Mouse (Mus musculus) liver, embryonic 16.5 days (tissue): Measurements from ENCODE around the gene Snx29. TPM values are rescaled to one million over a fixed set of nuclear protein-coding genes. Genes with fewer than 3 reads are reported as not detected.
A peak's percentile ranks its signal among the peaks of the same experiment; 100 is the strongest.

ENCODE experiments used
- ATAC-seq: fragments of 200-750 bp; cut with Nextera tagmentation; 2 replicates; pipeline ENCODE4 v1.8.0; 2017; ENCODE audit warnings: low read depth, mild to moderate bottlenecking, moderate number of reproducible peaks, moderate library complexity
- H3K27ac ChIP-seq: fragments of 300-500 bp; sonication (generic); 2 replicates; pipeline ENCODE4 v1.5.1; 2014; ENCODE audit warnings: mild to moderate bottlenecking, low read length
- H3K27me3 ChIP-seq: fragments of 300-500 bp; sonication (generic); 2 replicates; pipeline ENCODE4 v1.6.1; 2014; ENCODE audit warnings: low read depth, low read length, mixed read lengths; ENCODE audit not compliant: control insufficient read depth, insufficient read depth
- H3K36me3 ChIP-seq: fragments of 300-500 bp; sonication (generic); 2 replicates; pipeline ENCODE4 v1.6.1; 2014; ENCODE audit warnings: mild to moderate bottlenecking; ENCODE audit not compliant: control insufficient read depth, insufficient read depth
- H3K4me1 ChIP-seq: fragments of 300-500 bp; sonication (generic); 2 replicates; pipeline ENCODE4 v1.6.1; 2014; ENCODE audit warnings: low read depth, low read length, mixed read lengths; ENCODE audit not compliant: control insufficient read depth
- H3K4me2 ChIP-seq: fragments of 300-500 bp; sonication (generic); 2 replicates; pipeline ENCODE4 v1.6.1; 2014; ENCODE audit warnings: low read depth, low read length, mixed read lengths
- H3K4me3 ChIP-seq: fragments of 300-500 bp; sonication (generic); 2 replicates; pipeline ENCODE4 v1.5.1; 2014; ENCODE audit warnings: low read depth, mild to moderate bottlenecking, low read length
- H3K9ac ChIP-seq: fragments of 300-500 bp; sonication (generic); 2 replicates; pipeline ENCODE4 v1.6.1; 2014; ENCODE audit warnings: low read depth, low read length
- H3K9me3 ChIP-seq: fragments of 300-500 bp; sonication (generic); replicated peaks from 2 replicates; pipeline ENCODE4 v1.6.1; 2016; ENCODE audit warnings: low read length; ENCODE audit not compliant: control insufficient read depth
- WGBS: fragments of 180-500 bp; shearing (Covaris S2); extraction: QIAGEN DNeasy Blood & Tissue Kit; methylation state at CpG from one replicate; pipeline ENCODE4 v1.1.7; 2014; ENCODE audit not compliant: insufficient replicate concordance; 5-methylcytosine and 5-hydroxymethylcytosine counted together
- polyA plus RNA-seq: library from polyadenylated mRNA; unstranded; fragments of >200 nt; fragmentation: Nextera tagmentation; extraction: Ambion mirVana; gene quantifications from 2 replicates; pipeline ENCODE4 v1.2.1, GENCODE M21; 2015

The Snx29 gene
- polyA plus RNA-seq, 1 experiment from 2014 or later, result 4.6 TPM

- H3K4me3 ChIP-seq, result no peak overlapping the region
- no peak overlapping the region for H3K9ac ChIP-seq
- no peaks in the 10 kb centered on the region for H3K27me3 ChIP-seq
- no peak for ATAC-seq
- H3K4me1 ChIP-seq, result no peaks in the 10 kb centered on the region
- no peak overlapping the region for H3K27ac ChIP-seq
- no peak overlapping the region for H3K4me2 ChIP-seq
- no peaks in the 10 kb centered on the region for H3K9me3 ChIP-seq
- H3K36me3 ChIP-seq, result no peaks in the 10 kb centered on the region
Observed at GRCm38 (mm10) chr16:11303741-11304140, 19.0 kb upstream of the Snx29 start.

DNA sequence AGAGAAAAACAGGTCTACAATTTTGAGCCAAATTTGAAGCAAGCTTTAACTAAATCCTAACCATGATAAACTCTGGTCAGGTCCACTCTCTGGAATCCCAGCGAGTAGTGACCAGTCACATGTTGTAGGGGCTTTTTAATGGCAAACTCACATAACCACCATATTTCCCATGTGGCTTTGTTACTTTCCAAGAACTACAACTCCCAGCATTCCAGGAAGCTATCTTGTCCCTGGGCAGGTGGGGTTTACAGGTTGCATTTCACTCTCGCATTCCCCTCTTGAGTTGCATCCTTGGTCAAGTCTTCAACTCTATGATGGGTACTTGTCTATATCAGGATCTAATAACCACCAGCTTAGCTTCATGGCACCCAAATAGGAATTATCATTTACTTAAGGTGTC is 17.2 kb upstream of the Snx29 start:
- no peaks in the 10 kb centered on the region for H3K9me3 ChIP-seq
- H3K4me3 ChIP-seq, result no peak overlapping the region
- no peak overlapping the region for H3K9ac ChIP-seq
- no peaks in the 10 kb centered on the region for H3K36me3 ChIP-seq
- H3K27me3 ChIP-seq, result no peaks in the 10 kb centered on the region
- H3K27ac ChIP-seq, result no peak overlapping the region
- ATAC-seq, result no peak
- H3K4me1 ChIP-seq, result no peaks in the 10 kb centered on the region
- no peak overlapping the region for H3K4me2 ChIP-seq
- 70% methylated on average over 2 of the region's 2 CpGs for WGBS

GRCm38 (mm10) chr16:11313512-11313911 is 9.2 kb upstream of the Snx29 start, which contains the start of gene Tnfrsf17:
TSS of gene Tnfrsf17 (plus strand) at chr16:11313812.
- Histone ChIP-seq H3K27me3 (no peaks in the 10 kb centered on the region), H3K9ac (no peak within 1 kb of the TSS), H3K9me3 (no peaks in the 10 kb centered on the region), H3K4me1 (no peaks in the 10 kb centered on the region), H3K27ac (no peak within 1 kb of the TSS), H3K4me2 (no peak within 1 kb of the TSS), H3K4me3 (no peak within 1 kb of the TSS), H3K36me3 (no peaks in the 10 kb centered on the region)
- ATAC-seq, result no peak
- 59% methylated on average over 7 of the region's 7 CpGs for WGBS

DNA sequence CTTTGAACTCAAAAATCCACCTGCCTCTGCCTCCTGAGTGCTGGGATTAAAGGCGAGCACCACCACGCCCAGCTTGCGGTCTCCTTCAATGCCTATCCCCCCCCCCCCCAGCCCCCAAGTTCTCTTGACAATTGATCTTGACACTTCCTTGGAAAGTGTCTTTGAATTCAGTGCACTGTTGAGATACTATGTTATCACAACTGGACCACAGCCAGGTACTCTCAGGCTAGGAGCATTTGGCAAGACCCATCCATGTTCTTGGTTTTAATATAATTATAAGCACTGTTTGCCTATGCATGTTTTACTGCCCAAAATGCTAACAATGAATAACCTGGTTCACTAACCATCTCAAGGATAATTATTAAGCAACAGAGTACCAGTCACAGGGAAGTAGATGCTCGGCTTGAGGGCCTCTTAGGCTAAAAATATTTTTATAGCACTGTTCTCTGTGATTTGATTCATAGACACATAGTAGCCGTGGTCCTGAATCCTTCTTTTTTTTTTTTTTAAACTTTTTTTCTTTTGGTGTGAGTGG is 6.9 kb upstream of the Snx29 start:
- no peaks in the 10 kb centered on the region for H3K9me3 ChIP-seq
- H3K27me3 ChIP-seq, result no peaks in the 10 kb centered on the region
- no peak overlapping the region for H3K27ac ChIP-seq
- no peaks in the 10 kb centered on the region for H3K36me3 ChIP-seq
- H3K4me1 ChIP-seq, result no peaks in the 10 kb centered on the region
- no peak overlapping the region for H3K4me3 ChIP-seq
- ATAC-seq, result no peak
- WGBS, result 63% methylated on average over 5 of the region's 5 CpGs
- no peak overlapping the region for H3K9ac ChIP-seq
- H3K4me2 ChIP-seq, result no peak overlapping the region

- H3K4me2 ChIP-seq, result no peak overlapping the region
- no peaks in the 10 kb centered on the region for H3K36me3 ChIP-seq
- H3K4me3 ChIP-seq, result no peak overlapping the region
- no peak for ATAC-seq
- no peak overlapping the region for H3K27ac ChIP-seq
- WGBS, result 70% methylated on average over 5 of the region's 5 CpGs
- no peaks in the 10 kb centered on the region for H3K4me1 ChIP-seq
- no peaks in the 10 kb centered on the region for H3K9me3 ChIP-seq
- no peak overlapping the region for H3K9ac ChIP-seq
- H3K27me3 ChIP-seq, result no peaks in the 10 kb centered on the region
Observed at GRCm38 (mm10) chr16:11316748-11317147, 6.0 kb upstream of the Snx29 start.

GRCm38 (mm10) chr16:11317324-11317723 is 5.4 kb upstream of the Snx29 start:
- ATAC-seq, result no peak
- 20% methylated on average over 6 of the region's 6 CpGs for WGBS
- no peaks in the 10 kb centered on the region; the same call in 1 of the 2 replicates for H3K4me1 ChIP-seq
- no peaks in the 10 kb centered on the region for H3K36me3 ChIP-seq
- H3K9me3 ChIP-seq, result no peaks in the 10 kb centered on the region
- H3K9ac ChIP-seq, result no peak overlapping the region
- no peak overlapping the region for H3K4me2 ChIP-seq
- H3K27ac ChIP-seq, result no peak overlapping the region
- no peak overlapping the region for H3K4me3 ChIP-seq
- H3K27me3 ChIP-seq, result no peaks in the 10 kb centered on the region

DNA sequence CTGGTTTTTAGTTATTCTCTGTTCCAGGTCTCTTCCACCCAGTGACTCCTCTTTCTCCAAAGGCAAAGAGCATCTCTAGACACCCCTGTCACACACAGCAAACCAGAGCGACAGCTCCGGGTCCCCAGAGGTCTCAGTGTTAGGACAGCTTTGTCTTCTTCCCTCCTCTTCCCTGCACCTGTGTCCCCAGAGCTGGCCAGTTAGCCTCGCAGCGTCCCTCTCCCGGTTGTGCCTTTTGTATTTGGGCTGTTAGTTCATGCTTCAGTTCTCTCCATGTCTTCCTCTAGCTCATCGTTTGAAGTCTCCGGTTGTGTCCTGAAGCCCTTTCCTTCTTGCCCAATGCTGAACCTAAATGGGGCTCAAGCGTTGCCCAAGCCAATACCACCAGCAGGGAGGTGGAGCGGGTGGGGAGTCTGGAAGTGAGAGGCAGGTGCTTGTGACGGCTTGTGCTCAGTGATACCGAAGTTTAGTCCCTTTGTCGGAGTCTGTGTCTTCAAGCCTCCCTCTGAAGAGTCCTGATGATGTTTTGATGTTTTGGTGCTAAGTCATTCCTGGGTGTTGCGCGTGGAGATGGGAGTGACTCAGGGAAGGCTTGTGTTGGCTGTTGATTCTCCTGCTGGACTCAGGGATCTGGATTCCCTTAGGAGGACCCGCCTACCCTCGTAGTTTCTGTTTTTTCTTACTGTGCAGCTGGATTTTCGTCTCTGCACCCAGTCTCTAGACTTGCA is 780 bp downstream of the Snx29 start:
- peak overlapping the region; percentile 90 for H3K4me2 ChIP-seq
- peak overlapping the region; percentile 82 for H3K9ac ChIP-seq
- peak overlapping the region; percentile 83 for H3K27ac ChIP-seq
- 8% methylated on average over 17 of the region's 17 CpGs for WGBS
- peaks cover 9% of the 10 kb centered on the region for H3K4me1 ChIP-seq
- peak overlapping the region; percentile 86 for H3K4me3 ChIP-seq
- no peaks in the 10 kb centered on the region for H3K27me3 ChIP-seq
- no peaks in the 10 kb centered on the region for H3K9me3 ChIP-seq
- ATAC-seq, result peak; percentile 35
- no peaks in the 10 kb centered on the region for H3K36me3 ChIP-seq

- no peak for ATAC-seq
- Histone ChIP-seq H3K9ac (no peak overlapping the region), H3K27ac (no peak overlapping the region), H3K36me3 (no peaks in the 10 kb centered on the region), H3K4me2 (no peak overlapping the region), H3K4me1 (no peaks in the 10 kb centered on the region; the same call in 1 of the 2 replicates), H3K27me3 (no peaks in the 10 kb centered on the region), H3K9me3 (no peaks in the 10 kb centered on the region; the same call in 1 of the 2 replicates), H3K4me3 (no peak overlapping the region)
- 61% methylated on average over 3 of the region's 3 CpGs for WGBS
Observed at GRCm38 (mm10) chr16:11330081-11330800, 7.5 kb downstream of the Snx29 start.

GRCm38 (mm10) chr16:11331030-11331429 is 8.3 kb downstream of the Snx29 start:
- H3K9me3 ChIP-seq, result no peaks in the 10 kb centered on the region; the same call in 1 of the 2 replicates
- H3K4me2 ChIP-seq, result no peak overlapping the region
- no peak overlapping the region for H3K9ac ChIP-seq
- no peaks in the 10 kb centered on the region for H3K36me3 ChIP-seq
- no peak overlapping the region for H3K27ac ChIP-seq
- no peak overlapping the region for H3K4me3 ChIP-seq
- H3K4me1 ChIP-seq, result no peaks in the 10 kb centered on the region; the same call in 1 of the 2 replicates
- ATAC-seq, result no peak
- H3K27me3 ChIP-seq, result no peaks in the 10 kb centered on the region
- WGBS, result 69% methylated on average over 1 of the region's 1 CpGs
